Mouse (Mus musculus): ENCODE measurements around the gene Tmem132b. TPM values are rescaled to one million over a fixed set of nuclear protein-coding genes. Genes with fewer than 3 reads are reported as not detected.

The Tmem132b gene
- polyA plus RNA-seq, 1 experiment from 2014 or later = 0.03 TPM

GRCm38 (mm10) chr5:125727436-125727835 is 195.9 kb downstream of the Tmem132b start:
- H3K36me3 ChIP-seq = no peaks in the 10 kb centered on the region
- 86% methylated on average over 5 of the region's 5 CpGs for WGBS
- H3K27ac ChIP-seq = no peak overlapping the region

GRCm38 (mm10) chr5:125727936-125728335 is 196.4 kb downstream of the Tmem132b start:
- no peaks in the 10 kb centered on the region for H3K4me1 ChIP-seq
- H3K4me3 ChIP-seq = no peak overlapping the region
- no peak overlapping the region for H3K27ac ChIP-seq
- WGBS = 85% methylated on average over 9 of the region's 9 CpGs
- H3K27me3 ChIP-seq (ENCODE audit: low read depth, poor library complexity, severe bottlenecking) = no peaks in the 10 kb centered on the region
- no peak for DNase-seq (ENCODE audit: low spot score)
- no peaks in the 10 kb centered on the region for H3K9me3 ChIP-seq (replicated peaks)
- no peaks in the 10 kb centered on the region for H3K36me3 ChIP-seq

More at GRCm38 (mm10) chr5:125727436-125727835, 195.9 kb downstream of the Tmem132b start:
- no peak for DNase-seq (ENCODE audit: low spot score)
- Histone ChIP-seq H3K4me1 (no peaks in the 10 kb centered on the region), H3K4me3 (no peak overlapping the region), H3K9me3 (replicated peaks) (no peaks in the 10 kb centered on the region), H3K27me3 (ENCODE audit: low read depth, poor library complexity, severe bottlenecking) (no peaks in the 10 kb centered on the region)

- WGBS = 91% methylated on average over 3 of the region's 3 CpGs
- no peak overlapping the region for H3K4me3 ChIP-seq
- no peaks in the 10 kb centered on the region for H3K4me1 ChIP-seq
- DNase-seq (ENCODE audit: low spot score) = no peak
- no peak overlapping the region for H3K27ac ChIP-seq
- H3K9me3 ChIP-seq (replicated peaks) = no peaks in the 10 kb centered on the region
- H3K27me3 ChIP-seq (ENCODE audit: low read depth, poor library complexity, severe bottlenecking) = no peaks in the 10 kb centered on the region
- no peaks in the 10 kb centered on the region for H3K36me3 ChIP-seq
Observed at GRCm38 (mm10) chr5:125728521-125728920, 196.9 kb downstream of the Tmem132b start.

- H3K9me3 ChIP-seq (replicated peaks) = no peaks in the 10 kb centered on the region
- no peaks in the 10 kb centered on the region for H3K36me3 ChIP-seq
- H3K4me3 ChIP-seq = no peak overlapping the region
- H3K27ac ChIP-seq = no peak overlapping the region
- H3K27me3 ChIP-seq (ENCODE audit: low read depth, poor library complexity, severe bottlenecking) = no peaks in the 10 kb centered on the region
- 86% methylated on average over 1 of the region's 1 CpGs for WGBS
- DNase-seq (ENCODE audit: low spot score) = no peak
- H3K4me1 ChIP-seq = no peaks in the 10 kb centered on the region
Observed at GRCm38 (mm10) chr5:125733806-125734205, 202.2 kb downstream of the Tmem132b start.

GRCm38 (mm10) chr5:125737105-125737504 is 205.5 kb downstream of the Tmem132b start:
- Histone ChIP-seq H3K9me3 (replicated peaks) (no peaks in the 10 kb centered on the region), H3K4me1 (no peaks in the 10 kb centered on the region), H3K4me3 (no peak overlapping the region), H3K27ac (no peak overlapping the region), H3K27me3 (ENCODE audit: low read depth, poor library complexity, severe bottlenecking) (no peaks in the 10 kb centered on the region), H3K36me3 (no peaks in the 10 kb centered on the region)
- WGBS = 70% methylated on average over 9 of the region's 9 CpGs
- no peak for DNase-seq (ENCODE audit: low spot score)

GRCm38 (mm10) chr5:125743503-125743902 is 211.9 kb downstream of the Tmem132b start:
- Histone ChIP-seq H3K27me3 (ENCODE audit: low read depth, poor library complexity, severe bottlenecking) (no peaks in the 10 kb centered on the region), H3K4me3 (no peak overlapping the region), H3K36me3 (no peaks in the 10 kb centered on the region), H3K27ac (no peak overlapping the region), H3K4me1 (no peaks in the 10 kb centered on the region), H3K9me3 (replicated peaks) (no peaks in the 10 kb centered on the region)
- WGBS = 86% methylated on average over 6 of the region's 6 CpGs
- DNase-seq (ENCODE audit: low spot score) = no peak

- no peak overlapping the region for H3K4me3 ChIP-seq
- no peaks in the 10 kb centered on the region for H3K9me3 ChIP-seq (replicated peaks)
- WGBS = 60% methylated on average over 7 of the region's 7 CpGs
- H3K27me3 ChIP-seq (ENCODE audit: low read depth, poor library complexity, severe bottlenecking) = no peaks in the 10 kb centered on the region
- H3K36me3 ChIP-seq = no peaks in the 10 kb centered on the region
- H3K27ac ChIP-seq = no peak overlapping the region
- H3K4me1 ChIP-seq = no peaks in the 10 kb centered on the region
- DNase-seq (ENCODE audit: low spot score) = peak; percentile 32
Observed at GRCm38 (mm10) chr5:125745727-125746126, 214.2 kb downstream of the Tmem132b start.

GRCm38 (mm10) chr5:125751481-125751880 is 219.9 kb downstream of the Tmem132b start:
- no peaks in the 10 kb centered on the region for H3K9me3 ChIP-seq (replicated peaks)
- 79% methylated on average over 5 of the region's 5 CpGs for WGBS
- H3K36me3 ChIP-seq = no peaks in the 10 kb centered on the region
- no peak overlapping the region for H3K27ac ChIP-seq
- no peak for DNase-seq (ENCODE audit: low spot score)
- no peaks in the 10 kb centered on the region for H3K4me1 ChIP-seq
- no peak overlapping the region for H3K4me3 ChIP-seq
- no peaks in the 10 kb centered on the region for H3K27me3 ChIP-seq (ENCODE audit: low read depth, poor library complexity, severe bottlenecking)

GRCm38 (mm10) chr5:125752546-125752945 is 221.0 kb downstream of the Tmem132b start:
- DNase-seq (ENCODE audit: low spot score) = no peak
- Histone ChIP-seq H3K27ac (no peak overlapping the region), H3K4me3 (no peak overlapping the region), H3K9me3 (replicated peaks) (no peaks in the 10 kb centered on the region), H3K36me3 (no peaks in the 10 kb centered on the region), H3K4me1 (no peaks in the 10 kb centered on the region), H3K27me3 (ENCODE audit: low read depth, poor library complexity, severe bottlenecking) (no peaks in the 10 kb centered on the region)
- WGBS = 84% methylated on average over 5 of the region's 5 CpGs

- Histone ChIP-seq H3K27ac (no peak overlapping the region), H3K9me3 (replicated peaks) (no peaks in the 10 kb centered on the region), H3K27me3 (ENCODE audit: low read depth, poor library complexity, severe bottlenecking) (no peaks in the 10 kb centered on the region), H3K36me3 (no peaks in the 10 kb centered on the region), H3K4me3 (no peak overlapping the region), H3K4me1 (no peaks in the 10 kb centered on the region)
- no peak for DNase-seq (ENCODE audit: low spot score)
- WGBS = 90% methylated on average over 7 of the region's 7 CpGs
Observed at GRCm38 (mm10) chr5:125756987-125757530, 225.5 kb downstream of the Tmem132b start.

- H3K4me3 ChIP-seq = no peak overlapping the region
- no peak overlapping the region for H3K27ac ChIP-seq
- H3K9me3 ChIP-seq (replicated peaks) = no peaks in the 10 kb centered on the region
- H3K36me3 ChIP-seq = no peaks in the 10 kb centered on the region
- 83% methylated on average over 1 of the region's 1 CpGs for WGBS
- H3K4me1 ChIP-seq = no peaks in the 10 kb centered on the region
- H3K27me3 ChIP-seq (ENCODE audit: low read depth, poor library complexity, severe bottlenecking) = no peaks in the 10 kb centered on the region
- DNase-seq (ENCODE audit: low spot score) = no peak
Observed at GRCm38 (mm10) chr5:125758506-125758905, 226.9 kb downstream of the Tmem132b start.

- DNase-seq (ENCODE audit: low spot score) = no peak
- no peak overlapping the region for H3K4me3 ChIP-seq
- H3K4me1 ChIP-seq = no peaks in the 10 kb centered on the region
- 86% methylated on average over 6 of the region's 6 CpGs for WGBS
- H3K9me3 ChIP-seq (replicated peaks) = no peaks in the 10 kb centered on the region
- H3K36me3 ChIP-seq = no peaks in the 10 kb centered on the region
- H3K27ac ChIP-seq = no peak overlapping the region
- no peaks in the 10 kb centered on the region for H3K27me3 ChIP-seq (ENCODE audit: low read depth, poor library complexity, severe bottlenecking)
Observed at GRCm38 (mm10) chr5:125766941-125767340, 235.4 kb downstream of the Tmem132b start.

- no peaks in the 10 kb centered on the region for H3K36me3 ChIP-seq
- DNase-seq (ENCODE audit: low spot score) = no peak
- WGBS = 49% methylated on average over 1 of the region's 1 CpGs
- H3K9me3 ChIP-seq (replicated peaks) = no peaks in the 10 kb centered on the region; the same call in 1 of the 2 replicates
- H3K27me3 ChIP-seq (ENCODE audit: low read depth, poor library complexity, severe bottlenecking) = no peaks in the 10 kb centered on the region
- H3K4me3 ChIP-seq = no peak overlapping the region
- no peaks in the 10 kb centered on the region for H3K4me1 ChIP-seq
- no peak overlapping the region for H3K27ac ChIP-seq
Observed at GRCm38 (mm10) chr5:125767950-125768349, 236.4 kb downstream of the Tmem132b start.

GRCm38 (mm10) chr5:125772238-125772637 is 240.7 kb downstream of the Tmem132b start:
- Histone ChIP-seq H3K27ac (no peak overlapping the region), H3K4me1 (no peaks in the 10 kb centered on the region), H3K4me3 (no peak overlapping the region), H3K9me3 (replicated peaks) (peaks cover 3% of the 10 kb centered on the region; the same call in 1 of the 2 replicates), H3K36me3 (no peaks in the 10 kb centered on the region), H3K27me3 (ENCODE audit: low read depth, poor library complexity, severe bottlenecking) (no peaks in the 10 kb centered on the region)
- 93% methylated on average over 4 of the region's 4 CpGs for WGBS
- DNase-seq (ENCODE audit: low spot score) = no peak

All from limb, embryonic 10.5 days (tissue).